Mouse (Mus musculus) left cerebral cortex, adult 2 months (tissue): ENCODE results near the gene Chrm4. TPM values are rescaled to one million over a fixed set of nuclear protein-coding genes. Genes with fewer than 3 reads are reported as not detected.

Experiments
- DNase-seq, 2 experiments: peaks; one replicate each; pipeline ENCODE4 v3.0.0; 2021 to 2022; ENCODE audit warnings: low spot score in 2 of 2, mixed read lengths in 1 of 2; ENCODE audit errors: extremely low spot score in 1 of 2
- H3K27ac ChIP-seq: fragments of 200-600 bp; 2 replicates; pipeline ENCODE4 v1.8.1; 2022
- H3K4me3 ChIP-seq: fragments of 200-600 bp; 2 replicates; pipeline ENCODE4 v1.8.1; 2022
- CTCF ChIP-seq: fragments of 200-600 bp; IDR thresholded peaks from 2 replicates; pipeline ENCODE4 v1.8.1; 2022; ENCODE audit warnings: antibody characterized with exemption, mild to moderate bottlenecking, moderate library complexity
- intact Hi-C: fragments of 180-260 bp; cut with DNase I; formaldehyde crosslinking; loops from one replicate; pipeline ENCODE4 v1.15.1; 2025
- microRNA-seq, 2 experiments: library from miRNA; unstranded; fragments of <30 nt; microRNA quantifications; one replicate each; pipeline ENCODE4 v1.2.0; 2021
- total RNA-seq, 2 experiments: library from RNA; stranded (reverse); gene quantifications; 2 replicates each; pipeline ENCODE4 v1.2.3; 2021

The Chrm4 gene
- total RNA-seq, 2 experiments from 2014 or later: 47.9 to 59.9 TPM

DNA sequence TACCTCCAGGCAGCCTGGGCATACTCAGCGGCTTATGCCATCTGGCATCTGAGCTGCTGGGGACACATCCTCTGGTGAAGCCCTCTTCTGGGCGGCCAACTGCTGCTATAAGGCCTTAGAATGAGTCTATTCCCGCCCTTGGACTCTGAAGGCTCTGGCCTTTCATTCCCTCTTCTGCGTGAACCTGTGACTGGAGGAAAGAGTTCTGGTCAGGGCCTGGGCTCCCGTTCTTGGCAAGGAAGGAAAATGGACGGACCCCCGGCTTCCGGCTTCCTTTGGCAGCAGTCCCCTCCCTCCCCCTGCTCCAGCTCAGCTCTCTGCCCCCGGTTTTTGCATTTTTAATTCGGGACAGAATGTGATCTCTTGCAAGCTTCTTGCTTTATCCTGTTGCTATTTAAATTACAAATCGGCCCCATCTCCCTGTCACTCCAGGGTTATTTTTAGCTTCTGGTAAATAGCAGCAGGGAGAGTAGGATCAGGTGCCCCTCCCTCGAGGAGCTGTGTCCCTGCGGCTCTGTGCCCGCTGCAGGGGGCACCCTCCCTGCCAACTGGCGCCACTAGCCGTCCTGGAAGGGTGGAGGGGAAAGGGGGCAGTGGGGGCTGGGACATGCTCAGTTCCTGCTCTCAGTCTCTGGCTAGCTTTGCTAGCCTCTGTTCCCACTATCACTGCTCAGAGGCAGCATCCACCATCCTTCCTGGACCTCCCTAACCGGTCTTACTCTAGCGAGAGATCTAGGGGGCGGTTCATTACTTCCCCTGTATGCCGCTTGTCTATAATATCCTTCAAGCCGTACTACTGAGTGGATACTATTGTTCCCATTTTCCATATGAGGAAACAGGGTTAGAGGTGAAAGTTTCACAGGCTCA is 44.4 kb downstream of the Chrm4 start:
- peak; percentile 58 to 64 for DNase-seq
- intact Hi-C loops: no loop called here
- Histone ChIP-seq H3K27ac (peak overlapping the region; percentile 89), H3K4me3 (peak overlapping the region; percentile 11; the same call in 1 of the 2 replicates)
- no peak for TF ChIP-seq CTCF

DNA sequence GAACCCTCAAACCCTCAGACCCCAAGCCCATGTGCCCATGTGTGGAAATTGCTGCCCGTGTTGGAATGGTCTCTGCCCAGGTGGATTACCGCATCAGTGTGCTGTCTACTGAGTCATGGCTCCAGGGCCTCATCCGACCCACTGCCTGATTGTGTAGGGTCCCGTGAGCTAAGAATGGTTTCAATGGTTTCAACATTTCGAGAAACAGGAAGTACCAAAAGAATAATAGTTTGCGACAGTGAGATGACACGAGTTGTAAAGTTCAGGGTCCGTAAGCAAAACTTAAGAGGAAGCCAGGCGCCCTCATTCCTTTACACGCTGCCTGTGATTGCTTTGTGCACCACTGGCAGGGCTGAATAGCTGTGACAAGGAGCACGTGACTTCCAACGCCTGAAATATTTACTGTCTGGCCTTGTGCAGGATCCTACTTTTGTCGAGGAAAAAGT is 45.1 kb downstream of the Chrm4 start:
- peak overlapping the region; percentile 89 for H3K27ac ChIP-seq
- DNase-seq: no peak
- H3K4me3 ChIP-seq: peak overlapping the region; percentile 11; the same call in 1 of the 2 replicates
- intact Hi-C loops: no loop called here
- TF ChIP-seq CTCF: no peak

DNA sequence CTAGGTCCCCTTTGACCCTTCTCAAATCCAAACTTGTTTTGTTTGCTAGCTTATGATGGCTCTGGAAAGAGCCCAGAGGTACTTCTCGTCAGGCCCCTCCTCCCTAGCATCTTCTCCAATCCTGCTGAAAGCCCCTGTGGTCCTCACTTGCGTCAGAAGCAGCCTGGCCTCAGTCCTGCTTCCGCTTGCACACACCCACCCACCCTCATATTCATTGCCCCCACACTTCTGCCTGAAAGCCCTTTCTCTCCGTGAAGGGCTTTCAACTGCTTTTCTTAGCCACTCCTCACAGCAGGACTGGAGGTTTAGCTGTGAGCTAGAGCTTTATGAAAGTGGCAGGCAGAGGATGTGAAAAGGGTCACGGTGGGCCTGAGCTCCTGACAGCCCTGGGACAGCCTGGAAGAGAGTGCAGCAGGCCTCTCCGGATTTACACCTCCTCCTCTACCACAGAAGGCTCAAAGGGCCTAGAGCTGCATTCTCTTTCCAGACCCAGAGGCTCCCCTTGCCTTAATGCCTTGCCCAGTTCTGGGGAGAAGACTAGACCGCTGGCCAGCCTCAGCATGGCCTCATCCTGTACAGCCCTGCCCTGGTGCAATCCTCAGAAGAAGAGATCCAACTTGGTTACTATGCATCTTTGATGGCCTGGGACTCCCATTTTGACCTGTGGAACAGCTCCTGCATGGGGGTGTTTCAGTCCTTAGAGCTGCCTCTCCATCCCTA is 46.5 kb downstream of the Chrm4 start:
- intact Hi-C loops: no loop called here
- H3K27ac ChIP-seq: peak overlapping the region; percentile 89
- TF ChIP-seq CTCF: no peak
- DNase-seq: peak in 1 of 2 experiments; percentile 13
- H3K4me3 ChIP-seq: no peak overlapping the region

DNA sequence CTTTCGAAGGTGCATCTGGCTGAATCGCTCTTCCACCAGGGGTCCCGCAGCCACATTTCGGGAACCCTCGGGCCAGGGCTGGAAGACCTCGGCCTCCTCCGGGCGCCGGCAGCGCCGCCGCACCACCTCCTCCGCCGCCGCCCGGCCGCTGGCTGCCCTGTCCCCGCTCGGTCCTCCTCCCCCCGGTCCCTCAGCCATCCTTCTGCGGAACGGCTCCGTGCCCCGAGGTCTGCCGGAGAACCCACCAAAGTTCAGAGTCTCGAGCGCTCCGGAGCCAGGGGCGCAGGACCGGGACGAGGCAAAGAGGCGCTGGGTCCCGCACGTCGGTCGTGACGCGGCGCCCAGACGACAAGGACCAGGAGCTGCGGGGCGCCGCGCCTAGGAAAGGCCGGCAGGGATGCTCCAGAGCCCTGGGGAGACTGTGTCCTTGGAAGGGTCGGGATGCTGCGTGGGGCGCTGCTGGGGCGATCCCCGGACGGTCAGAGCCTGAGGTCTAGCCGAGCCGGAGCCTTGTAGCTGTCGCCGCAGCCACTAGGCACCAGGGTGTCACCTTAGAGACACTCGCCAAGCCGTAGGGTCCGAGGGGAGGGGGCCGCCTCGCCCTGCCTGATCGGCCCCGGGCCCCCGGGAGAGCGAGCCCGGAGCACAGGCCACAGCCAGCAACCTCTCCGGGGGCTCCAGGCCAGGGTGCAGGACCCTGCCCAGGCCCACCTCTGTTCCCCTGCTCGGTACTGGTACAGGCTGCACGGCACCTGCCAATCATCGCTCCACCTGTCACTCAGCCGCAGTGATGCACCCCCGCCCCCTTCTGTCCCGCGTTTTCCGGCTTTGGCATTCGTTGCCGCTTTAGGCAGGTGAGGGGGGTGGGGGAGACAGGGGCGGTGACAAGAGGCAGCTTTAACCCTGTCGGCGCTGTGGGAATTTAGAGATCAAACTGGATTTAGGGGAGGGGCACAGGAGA is 48.8 kb downstream of the Chrm4 start, which contains the start of gene Dgkz:
Gene Dgkz, minus strand, starts transcription at position 284 of the 961 bp plus-strand sequence.
- Histone ChIP-seq H3K27ac (peak within 1 kb of the TSS; percentile 89), H3K4me3 (peak within 1 kb of the TSS; percentile 58)
- intact Hi-C loops: no loop called here
- DNase-seq: no peak
- no peak for TF ChIP-seq CTCF

DNA sequence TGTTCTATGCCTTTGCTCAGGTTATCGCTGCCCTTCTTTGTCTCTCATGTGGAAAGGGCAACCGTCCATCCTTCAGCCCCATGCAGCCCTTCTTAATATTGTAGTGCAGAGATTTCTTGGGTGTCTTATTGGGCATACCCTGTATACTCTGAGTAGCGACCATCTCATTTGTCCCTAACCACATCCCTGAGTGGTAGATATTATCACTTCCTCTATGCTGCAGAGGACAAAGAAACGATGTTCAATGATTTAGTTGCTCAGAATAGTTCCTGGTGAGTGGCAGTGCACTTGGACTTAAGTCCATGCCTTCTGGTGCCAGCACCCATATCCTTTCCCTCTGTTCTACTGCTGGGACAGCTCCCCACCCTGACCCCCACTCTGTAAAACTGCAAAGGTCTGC is 50.9 kb downstream of the Chrm4 start:
- no peak for TF ChIP-seq CTCF
- Histone ChIP-seq H3K4me3 (no peak overlapping the region), H3K27ac (no peak overlapping the region)
- intact Hi-C loops: no loop called here
- DNase-seq: no peak

Small RNAs within 50 kb of the gene (microRNA-seq; reads per million reads assigned to microRNA genes)
- 0.97 to 1.4 reads per million in 2 experiments for gene Mir6999

Other genes starting within 250 kb of the Chrm4 start
- 10 to 100 TPM; 83.7 to 84.1 TPM for gene Atg13, start 216.7 kb upstream of the Chrm4 start, total RNA-seq
- 1 to 10 TPM; 4.9 to 6.5 TPM for gene Harbi1, start 216.4 kb upstream of the Chrm4 start, total RNA-seq
- 10 to 100 TPM; 55.9 to 56.3 TPM for gene Ambra1, start 197.1 kb upstream of the Chrm4 start, total RNA-seq
- 10 to 100 TPM; 16.5 to 21.5 TPM for gene Mdk, start 5.0 kb downstream of the Chrm4 start, total RNA-seq
- gene Gm9821, start 18.5 kb downstream of the Chrm4 start, total RNA-seq: not detected
- gene Dgkz, start 48.6 kb downstream of the Chrm4 start, total RNA-seq: 100 to 1,000 TPM; 553 to 561 TPM
- gene Creb3l1, start 97.3 kb downstream of the Chrm4 start, total RNA-seq: 1 to 10 TPM; 2.3 TPM
- 100 to 1,000 TPM; 124 to 153 TPM for gene Phf21a, start 165.9 kb downstream of the Chrm4 start, total RNA-seq